Mouse (Mus musculus): ENCODE results near the gene Ntf3. TPM values are rescaled to one million over a fixed set of nuclear protein-coding genes. Genes with fewer than 3 reads are reported as not detected.

The Ntf3 gene
- polyA plus RNA-seq, 1 experiment from 2014 or later, result 0.49 TPM

- no peak overlapping the region for H3K4me2 ChIP-seq (ENCODE audit: low read depth, low read length)
- TF ChIP-seq EP300 (IDR thresholded peaks at IDR 0.05; ENCODE audit: low read depth) (no peak), CTCF (IDR thresholded peaks at IDR 0.05; ENCODE audit: low read depth) (peak; percentile 59)
- H3K36me3 ChIP-seq (replicated peaks; ENCODE audit: insufficient read depth, low read length), result no peaks in the 10 kb centered on the region
- H3K9ac ChIP-seq (replicated peaks), result no peak overlapping the region
- no peak overlapping the region for H3K27ac ChIP-seq (ENCODE audit: low read depth)
- H3K27me3 ChIP-seq (ENCODE audit: insufficient read depth, low read length), result peaks cover 49% of the 10 kb centered on the region
- no peaks in the 10 kb centered on the region for H3K4me1 ChIP-seq (ENCODE audit: insufficient read depth)
- H3K4me3 ChIP-seq (ENCODE audit: low read depth, low read length), result no peak overlapping the region
- ATAC-seq (no peak), DNase-seq (no peak)
- no peaks in the 10 kb centered on the region for H3K9me3 ChIP-seq (ENCODE audit: low read length)
- WGBS (ENCODE audit: insufficient replicate concordance), result 16% methylated on average over 3 of the region's 3 CpGs
These were observed 1.0 kb upstream of the Ntf3 start for GRCm38 (mm10) chr6:126167731-126168130.

DNA sequence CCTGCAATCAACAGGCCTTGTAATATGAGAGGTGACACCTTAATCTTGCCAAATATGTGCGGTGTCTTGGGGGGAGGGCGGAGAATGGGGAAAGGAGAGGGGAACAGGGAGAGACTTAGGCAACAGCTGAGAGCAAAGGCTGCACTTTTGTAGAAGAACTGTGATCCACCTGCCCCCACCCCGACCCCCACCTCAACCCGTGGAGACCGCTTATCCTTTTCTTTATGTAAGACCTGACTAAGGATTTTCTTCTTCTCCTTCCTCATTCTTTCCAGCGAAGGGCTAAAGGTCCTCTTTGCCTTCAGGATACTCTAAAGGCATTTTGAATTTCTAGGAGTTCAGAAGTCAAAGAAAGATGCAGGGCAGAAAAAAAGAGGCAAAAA lies 489 bp upstream of the Ntf3 start:
- TF ChIP-seq EP300 (IDR thresholded peaks at IDR 0.05; ENCODE audit: low read depth) (no peak), CTCF (IDR thresholded peaks at IDR 0.05; ENCODE audit: low read depth) (no peak)
- H3K27ac ChIP-seq (ENCODE audit: low read depth), result no peak overlapping the region
- no peak overlapping the region for H3K4me3 ChIP-seq (ENCODE audit: low read depth, low read length)
- WGBS (ENCODE audit: insufficient replicate concordance), result 6% methylated on average over 6 of the region's 6 CpGs
- no peak overlapping the region for H3K9ac ChIP-seq (replicated peaks)
- H3K9me3 ChIP-seq (ENCODE audit: low read length), result no peaks in the 10 kb centered on the region
- H3K4me1 ChIP-seq (ENCODE audit: insufficient read depth), result no peaks in the 10 kb centered on the region
- peaks cover 54% of the 10 kb centered on the region for H3K27me3 ChIP-seq (ENCODE audit: insufficient read depth, low read length)
- no peaks in the 10 kb centered on the region for H3K36me3 ChIP-seq (replicated peaks; ENCODE audit: insufficient read depth, low read length)
- DNase-seq (no peak), ATAC-seq (no peak)
- H3K4me2 ChIP-seq (ENCODE audit: low read depth, low read length), result no peak overlapping the region

- Histone ChIP-seq H3K27me3 (ENCODE audit: insufficient read depth, low read length) (peaks cover 56% of the 10 kb centered on the region), H3K4me3 (ENCODE audit: low read depth, low read length) (no peak overlapping the region), H3K36me3 (replicated peaks; ENCODE audit: insufficient read depth, low read length) (no peaks in the 10 kb centered on the region), H3K9ac (replicated peaks) (no peak overlapping the region), H3K4me2 (ENCODE audit: low read depth, low read length) (no peak overlapping the region), H3K9me3 (ENCODE audit: low read length) (no peaks in the 10 kb centered on the region), H3K27ac (ENCODE audit: low read depth) (no peak overlapping the region), H3K4me1 (ENCODE audit: insufficient read depth) (no peaks in the 10 kb centered on the region)
- TF ChIP-seq CTCF (IDR thresholded peaks at IDR 0.05; ENCODE audit: low read depth), result no peak
- ATAC-seq, result no peak
- WGBS (ENCODE audit: insufficient replicate concordance), result 6% methylated on average over 17 of the region's 17 CpGs
- DNase-seq, result no peak
These were observed 1.0 kb downstream of the Ntf3 start for GRCm38 (mm10) chr6:126165591-126166155.

DNA sequence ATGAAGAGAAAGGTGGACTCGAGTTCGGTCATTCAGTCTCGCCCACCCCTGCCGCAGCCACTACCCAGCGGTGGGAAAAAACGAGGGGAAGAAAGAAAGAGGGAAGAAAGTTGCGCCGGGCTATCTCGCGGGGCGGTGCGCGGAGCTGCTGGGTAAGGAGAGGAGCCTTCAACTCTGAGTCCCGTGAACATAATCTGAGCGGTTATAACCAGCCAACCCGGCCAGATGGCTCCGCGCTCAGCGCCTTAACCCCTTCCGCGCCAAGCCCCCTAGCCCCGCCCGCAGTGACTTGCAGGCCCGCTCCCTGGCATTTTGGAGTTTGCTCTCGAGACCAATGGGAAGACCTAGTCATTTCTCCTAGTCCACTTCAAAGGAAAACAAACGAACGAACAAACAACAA lies 1.9 kb downstream of the Ntf3 start:
- Histone ChIP-seq H3K27me3 (ENCODE audit: insufficient read depth, low read length) (peaks cover 56% of the 10 kb centered on the region), H3K36me3 (replicated peaks; ENCODE audit: insufficient read depth, low read length) (no peaks in the 10 kb centered on the region), H3K4me2 (ENCODE audit: low read depth, low read length) (peak overlapping the region; percentile 15; the same call in 1 of the 2 replicates), H3K27ac (ENCODE audit: low read depth) (no peak overlapping the region), H3K9me3 (ENCODE audit: low read length) (no peaks in the 10 kb centered on the region), H3K4me1 (ENCODE audit: insufficient read depth) (no peaks in the 10 kb centered on the region), H3K4me3 (ENCODE audit: low read depth, low read length) (no peak overlapping the region), H3K9ac (replicated peaks) (no peak overlapping the region)
- ATAC-seq, result no peak
- DNase-seq, result no peak
- TF ChIP-seq EP300 (IDR thresholded peaks at IDR 0.05; ENCODE audit: low read depth) (no peak), CTCF (IDR thresholded peaks at IDR 0.05; ENCODE audit: low read depth) (no peak)
- under 1% methylated on average over 27 of the region's 27 CpGs for WGBS (ENCODE audit: insufficient replicate concordance)

- ATAC-seq, result no peak
- Histone ChIP-seq H3K9me3 (ENCODE audit: low read length) (no peaks in the 10 kb centered on the region), H3K4me3 (ENCODE audit: low read depth, low read length) (peak overlapping the region; percentile 17; the same call in 1 of the 2 replicates), H3K27me3 (ENCODE audit: insufficient read depth, low read length) (peaks cover 56% of the 10 kb centered on the region), H3K4me2 (ENCODE audit: low read depth, low read length) (peak overlapping the region; percentile 35; the same call in 1 of the 2 replicates), H3K9ac (replicated peaks) (no peak overlapping the region), H3K27ac (ENCODE audit: low read depth) (no peak overlapping the region), H3K4me1 (ENCODE audit: insufficient read depth) (no peaks in the 10 kb centered on the region), H3K36me3 (replicated peaks; ENCODE audit: insufficient read depth, low read length) (no peaks in the 10 kb centered on the region)
- TF ChIP-seq CTCF (IDR thresholded peaks at IDR 0.05; ENCODE audit: low read depth), result no peak
- no peak for TF ChIP-seq EP300 (IDR thresholded peaks at IDR 0.05; ENCODE audit: low read depth)
- no peak for DNase-seq
- WGBS (ENCODE audit: insufficient replicate concordance), result 2% methylated on average over 37 of the region's 41 CpGs
These were observed 2.6 kb downstream of the Ntf3 start for GRCm38 (mm10) chr6:126163861-126164755.

GRCm38 (mm10) chr6:126163181-126163621 lies 3.5 kb downstream of the Ntf3 start:
- Histone ChIP-seq H3K4me3 (ENCODE audit: low read depth, low read length) (peak overlapping the region; percentile 17; the same call in 1 of the 2 replicates), H3K27me3 (ENCODE audit: insufficient read depth, low read length) (peaks cover 56% of the 10 kb centered on the region), H3K36me3 (replicated peaks; ENCODE audit: insufficient read depth, low read length) (no peaks in the 10 kb centered on the region), H3K4me1 (ENCODE audit: insufficient read depth) (no peaks in the 10 kb centered on the region), H3K27ac (ENCODE audit: low read depth) (no peak overlapping the region), H3K9me3 (ENCODE audit: low read length) (no peaks in the 10 kb centered on the region), H3K9ac (replicated peaks) (no peak overlapping the region), H3K4me2 (ENCODE audit: low read depth, low read length) (peak overlapping the region; percentile 35)
- under 1% methylated on average over 25 of the region's 25 CpGs for WGBS (ENCODE audit: insufficient replicate concordance)
- DNase-seq (no peak), ATAC-seq (no peak)
- TF ChIP-seq CTCF (IDR thresholded peaks at IDR 0.05; ENCODE audit: low read depth) (no peak), EP300 (IDR thresholded peaks at IDR 0.05; ENCODE audit: low read depth) (no peak)
